Mouse (Mus musculus) G1E (cell line): ENCODE results near the gene Tfpi.

Experiments used
- CTCF ChIP-seq: IDR thresholded peaks from 2 replicates; pipeline ENCODE4 v1.5.1; 2012; ENCODE audit warnings: low read depth, low read length, inconsistent platforms, mixed read lengths
- GATA1 ChIP-seq: IDR thresholded peaks from 2 replicates; pipeline ENCODE4 v1.6.1; 2012; ENCODE audit warnings: borderline replicate concordance, low read length, inconsistent platforms, mixed read lengths
- GATA2 ChIP-seq: IDR thresholded peaks from 2 replicates; pipeline ENCODE4 v1.6.1; 2012; ENCODE audit warnings: low read depth, low read length, inconsistent platforms, borderline replicate concordance
- TAL1 ChIP-seq: conservative IDR thresholded peaks from 2 replicates; pipeline ENCODE4 v1.6.1; 2012; ENCODE audit warnings: low read depth, low read length, inconsistent platforms, mixed read lengths

- no peak for TF ChIP-seq CTCF
- no peak for TF ChIP-seq GATA1
- TF ChIP-seq TAL1 = no peak
- no peak for TF ChIP-seq GATA2
These were observed 1.9 kb downstream of the Tfpi start for GRCm38 (mm10) chr2:84474651-84475050.
